Comparison of ENCODE assay signal across 8 mouse cellular contexts in genomic region chr17:12290735-12291134, GRCm38 (mm10). TPM values are rescaled to one million over a fixed set of nuclear protein-coding genes. Genes with fewer than 3 reads are reported as not detected.
A peak's percentile ranks its signal among the peaks of the same experiment; 100 is the strongest.
DNase-seq lines count a peak whose midpoint lies in the region; ATAC-seq and TF ChIP-seq lines count a peak whose summit lies in the region.

No protein-coding gene starts in this region.

- no peaks in the 10 kb centered on the region for H3K36me3 ChIP-seq in intestine, embryonic 14.5 days (ENCODE audit: control insufficient read depth, insufficient read depth, low read length)
- no peaks in the 10 kb centered on the region for H3K36me3 ChIP-seq in intestine, postnatal 0 days (ENCODE audit: control insufficient read depth, insufficient read depth)
- H3K36me3 ChIP-seq in forebrain, embryonic 16.5 days (ENCODE audit: control insufficient read depth, insufficient read depth): no peaks in the 10 kb centered on the region
- no peaks in the 10 kb centered on the region for H3K36me3 ChIP-seq in lung, embryonic 14.5 days (ENCODE audit: insufficient read depth)

- 0 out of 2 replicates have a peak, but pooled peaks have one; percentile 36 for ATAC-seq in intestine, embryonic 14.5 days (replicated peaks; ENCODE audit: low FRiP score, low TSS enrichment, low read depth)
- ATAC-seq in intestine, postnatal 0 days: no peak
- ATAC-seq in forebrain, embryonic 16.5 days: peak; percentile 98
- peak; percentile 89 for ATAC-seq in lung, embryonic 14.5 days (ENCODE audit: insufficient read depth)

- peaks cover 17% of the 10 kb centered on the region for H3K4me1 ChIP-seq in intestine, embryonic 14.5 days (replicated peaks; ENCODE audit: control insufficient read depth, insufficient read depth, low read length)
- H3K4me1 ChIP-seq in intestine, postnatal 0 days (replicated peaks; ENCODE audit: control insufficient read depth, insufficient read depth, low read length): no peaks in the 10 kb centered on the region
- peaks cover 25% of the 10 kb centered on the region for H3K4me1 ChIP-seq in forebrain, embryonic 16.5 days (replicated peaks; ENCODE audit: control insufficient read depth, insufficient read depth, low read length)
- H3K4me1 ChIP-seq in lung, embryonic 14.5 days (ENCODE audit: insufficient read depth): no peaks in the 10 kb centered on the region

- H3K9me3 ChIP-seq in intestine, embryonic 14.5 days (ENCODE audit: control insufficient read depth, low read length): peaks cover 2% of the 10 kb centered on the region; the same call in 1 of the 2 replicates
- no peaks in the 10 kb centered on the region for H3K9me3 ChIP-seq in intestine, postnatal 0 days (ENCODE audit: control insufficient read depth)
- H3K9me3 ChIP-seq in forebrain, embryonic 16.5 days (ENCODE audit: control insufficient read depth, low read length): no peaks in the 10 kb centered on the region
- H3K9me3 ChIP-seq in lung, embryonic 14.5 days (ENCODE audit: low read depth, low read length): no peaks in the 10 kb centered on the region

- H3K27me3 ChIP-seq in intestine, embryonic 14.5 days (replicated peaks; ENCODE audit: control insufficient read depth, insufficient read depth, low read length): no peaks in the 10 kb centered on the region
- no peaks in the 10 kb centered on the region for H3K27me3 ChIP-seq in intestine, postnatal 0 days (replicated peaks; ENCODE audit: control insufficient read depth, insufficient read depth, low read length)
- H3K27me3 ChIP-seq in forebrain, embryonic 16.5 days (replicated peaks; ENCODE audit: control insufficient read depth, insufficient read depth, low read length): no peaks in the 10 kb centered on the region
- H3K27me3 ChIP-seq in lung, embryonic 14.5 days (ENCODE audit: insufficient read depth, low read length): no peaks in the 10 kb centered on the region

- H3K4me2 ChIP-seq in intestine, embryonic 14.5 days (ENCODE audit: low read length): no peak overlapping the region
- no peak overlapping the region for H3K4me2 ChIP-seq in intestine, postnatal 0 days (replicated peaks; ENCODE audit: low read depth)
- H3K4me2 ChIP-seq in forebrain, embryonic 16.5 days (ENCODE audit: low read length): peak overlapping the region; percentile 18
- no peak overlapping the region for H3K4me2 ChIP-seq in lung, embryonic 14.5 days

- H3K9ac ChIP-seq in intestine, embryonic 14.5 days (ENCODE audit: low read length): no peak overlapping the region
- no peak overlapping the region for H3K9ac ChIP-seq in intestine, postnatal 0 days (ENCODE audit: low read depth, low read length)
- no peak overlapping the region for H3K9ac ChIP-seq in forebrain, embryonic 16.5 days (replicated peaks; ENCODE audit: low read depth, low read length)
- no peak overlapping the region for H3K9ac ChIP-seq in lung, embryonic 14.5 days

- H3K4me3 ChIP-seq in intestine, embryonic 14.5 days (ENCODE audit: low read depth, low read length): no peak overlapping the region
- H3K4me3 ChIP-seq in intestine, postnatal 0 days (ENCODE audit: low read depth, low read length): no peak overlapping the region
- H3K4me3 ChIP-seq in forebrain, embryonic 16.5 days (replicated peaks; ENCODE audit: low read length): no peak overlapping the region
- no peak overlapping the region for H3K4me3 ChIP-seq in lung, embryonic 14.5 days (ENCODE audit: low read depth, low read length)

- WGBS in intestine, embryonic 14.5 days: 32% methylated on average over 10 of the region's 10 CpGs
- 40% methylated on average over 10 of the region's 10 CpGs for WGBS in intestine, postnatal 0 days
- 17% methylated on average over 10 of the region's 10 CpGs for WGBS in forebrain, embryonic 16.5 days
- 29% methylated on average over 10 of the region's 10 CpGs for WGBS in lung, embryonic 14.5 days

- TF ChIP-seq CTCF in intestine, postnatal 0 days (IDR thresholded peaks at IDR 0.05; ENCODE audit: low read depth): no peak
- no peak for TF ChIP-seq CTCF in lung, embryonic 14.5 days (IDR thresholded peaks at IDR 0.05; ENCODE audit: low read depth)

- DNase-seq in intestine, embryonic 14.5 days (ENCODE audit: low spot score): no peak
- DNase-seq in adrenal gland, adult 8-10 months: peak; percentile 52
- DNase-seq in lung, embryonic 14.5 days: peak; percentile 72
- peak; percentile 79 to 90 for DNase-seq in right cerebral cortex, postnatal 10 days (ENCODE audit: low spot score in 2 of 2)
- no peak for DNase-seq in urinary bladder, postnatal 4 days (ENCODE audit: low spot score in 2 of 2)
- no peak for DNase-seq in testis, postnatal 10 days (ENCODE audit: low spot score)

- H3K27ac ChIP-seq in intestine, embryonic 14.5 days (ENCODE audit: low read depth): no peak overlapping the region
- H3K27ac ChIP-seq in intestine, postnatal 0 days (ENCODE audit: low read depth, low read length): no peak overlapping the region
- H3K27ac ChIP-seq in forebrain, embryonic 16.5 days (ENCODE audit: low read length): peak overlapping the region; percentile 75
- no peak overlapping the region for H3K27ac ChIP-seq in lung, embryonic 14.5 days (ENCODE audit: low read depth)

RNA-seq across cellular contexts. Expression of gene Map3k4, which starts 27.9 kb away (rescaled TPM):
- 42.6 and 46.8 TPM in 2 replicates for polyA plus RNA-seq in intestine, embryonic 14.5 days (2014; fragmentation: Nextera tagmentation; extraction: Ambion mirVana)
- 29.3 and 34.7 TPM in 2 replicates for polyA plus RNA-seq in intestine, postnatal 0 days (2015; fragmentation: Nextera tagmentation; extraction: Ambion mirVana)
- 10 to 100 TPM; 25.3 to 39.6 (median 34.3) TPM for total RNA-seq in adrenal gland, adult 8-10 months (2022)
- polyA plus RNA-seq in forebrain, embryonic 16.5 days (2015; fragmentation: Nextera tagmentation; extraction: Ambion mirVana): 33.7 and 37.8 TPM in 2 replicates
- polyA plus RNA-seq in lung, embryonic 14.5 days (2014; fragmentation: Nextera tagmentation; extraction: Ambion mirVana): 39.0 and 47.9 TPM in 2 replicates

Comparison
In these comparisons a context has a peak if more than half of its experiments do, and no peak if none do; other contexts are left out.
1. DNase-seq: peak in adrenal gland, adult 8-10 months (single experiment), lung, embryonic 14.5 days (single experiment) and right cerebral cortex, postnatal 10 days (2 of 2); none in intestine, embryonic 14.5 days (single experiment), urinary bladder, postnatal 4 days (0 of 2) and testis, postnatal 10 days (single experiment).